Mouse (Mus musculus) cortical plate, adult 2 months (tissue): ENCODE measurements around the gene Edil3.

ENCODE experiments used
- CTCF ChIP-seq: fragments of 200-500 bp; IDR thresholded peaks from 2 replicates; pipeline ENCODE4 v1.5.1; 2011; ENCODE audit warnings: mild to moderate bottlenecking, control low read depth, low read length; ENCODE audit not compliant: insufficient read depth; ENCODE audit errors: extremely low read depth
- POLR2A ChIP-seq: fragments of 200-500 bp; IDR thresholded peaks from 2 replicates; pipeline ENCODE4 v1.6.1; 2011; ENCODE audit warnings: mild to moderate bottlenecking, low read length, control low read depth; ENCODE audit not compliant: insufficient read depth; ENCODE audit errors: extremely low read depth

- TF ChIP-seq CTCF (no peak), POLR2A (0 out of 2 replicates have a peak, but pooled peaks have one; percentile 16)
These were observed 2.5 kb downstream of the Edil3 start for GRCm38 (mm10) chr13:88823522-88824419.
